Mouse (Mus musculus): Measurements from ENCODE around the gene Mgl2.
"Not testable (repeated sequence)": the region's sequence is repeated elsewhere in the genome, so short reads cannot be mapped to it uniquely, and the experiment has no call there.

Gene Mgl2

DNA sequence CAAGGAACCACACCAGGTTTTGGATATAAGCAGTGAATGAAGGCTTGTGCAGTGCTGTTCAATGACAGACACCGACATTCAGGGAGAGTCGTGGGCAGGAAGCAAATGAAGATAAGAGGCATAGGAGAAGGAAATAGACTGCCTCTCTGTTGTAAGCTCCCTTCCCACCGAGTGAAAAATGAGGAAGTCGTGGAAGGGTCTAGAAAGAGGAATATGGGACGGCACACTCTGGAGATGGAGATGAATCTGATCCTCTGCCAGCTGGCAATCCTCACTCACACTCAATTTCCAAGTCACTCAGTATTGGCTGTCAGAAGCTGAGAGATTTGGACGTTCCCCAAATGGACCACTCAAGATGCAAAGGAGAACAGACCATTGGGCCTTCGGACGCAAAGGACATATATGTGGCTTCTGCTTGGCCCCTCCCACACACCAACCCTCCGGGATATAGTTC, at the start of gene Mgl2:
Gene Mgl2, plus strand, starts transcription at position 404 of the 454 bp plus-strand sequence.
- no peak for DNase-seq (ENCODE audit: low read depth)

DNA sequence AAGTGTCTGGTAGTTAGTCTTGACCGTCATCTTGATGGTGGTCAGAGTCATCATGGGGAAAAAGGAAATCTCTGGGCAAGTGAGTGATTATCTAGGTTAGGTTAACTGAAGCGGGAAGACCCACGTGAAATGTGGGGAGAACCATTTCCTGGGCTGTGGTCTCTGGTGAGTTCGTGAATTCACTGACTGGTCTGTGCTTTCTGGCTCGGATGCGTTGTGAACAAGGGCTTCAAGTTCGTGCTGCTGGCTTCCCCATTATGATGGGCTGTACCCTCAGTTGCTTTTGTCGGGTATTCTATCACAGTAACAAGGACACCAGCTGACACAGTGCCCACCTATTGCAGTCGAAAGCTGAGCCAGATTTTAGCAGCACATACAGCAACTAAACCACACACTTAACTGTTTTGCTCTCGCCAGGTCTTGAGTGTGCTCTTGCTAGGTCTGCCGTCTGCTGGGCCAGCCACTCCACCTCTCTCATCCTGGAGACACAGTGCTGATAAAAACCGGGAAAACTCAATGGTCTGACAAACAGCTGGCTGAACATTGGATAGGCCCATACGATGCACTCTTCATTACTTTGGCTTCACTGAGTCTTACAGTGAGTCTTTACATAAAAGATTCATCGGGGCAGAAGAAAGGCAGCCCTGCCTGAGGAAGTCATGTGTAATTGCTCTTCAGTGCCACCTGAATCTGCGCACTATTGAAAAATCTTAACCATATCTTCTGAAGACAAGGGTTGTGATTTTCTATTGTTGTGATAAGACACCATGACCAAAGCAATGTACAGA, 49.1 kb upstream of the Mgl2 start:
- DNase-seq (ENCODE audit: low read depth), result peak; percentile 49

DNA sequence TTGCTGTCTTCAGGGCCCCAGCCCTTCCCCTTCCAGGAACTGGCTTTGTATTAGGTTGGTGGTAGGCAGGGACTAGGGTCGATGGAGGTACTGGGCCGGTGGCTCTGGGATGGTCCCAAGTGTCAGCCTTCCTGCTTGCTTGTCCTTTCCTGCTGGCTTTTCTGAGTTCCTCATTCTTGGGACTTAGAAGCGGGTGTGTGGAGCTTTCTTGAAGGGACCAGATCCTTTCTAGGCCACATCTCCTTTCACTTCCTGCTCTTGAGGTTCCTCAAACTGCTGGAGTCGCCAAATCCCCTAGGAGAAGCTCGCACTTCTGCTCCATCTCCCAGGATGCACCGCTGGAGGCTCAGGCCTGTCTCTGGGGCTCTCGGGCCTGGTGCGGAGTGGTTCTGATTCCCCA, 45.6 kb upstream of the Mgl2 start:
- no peak for DNase-seq (ENCODE audit: low read depth)

DNA sequence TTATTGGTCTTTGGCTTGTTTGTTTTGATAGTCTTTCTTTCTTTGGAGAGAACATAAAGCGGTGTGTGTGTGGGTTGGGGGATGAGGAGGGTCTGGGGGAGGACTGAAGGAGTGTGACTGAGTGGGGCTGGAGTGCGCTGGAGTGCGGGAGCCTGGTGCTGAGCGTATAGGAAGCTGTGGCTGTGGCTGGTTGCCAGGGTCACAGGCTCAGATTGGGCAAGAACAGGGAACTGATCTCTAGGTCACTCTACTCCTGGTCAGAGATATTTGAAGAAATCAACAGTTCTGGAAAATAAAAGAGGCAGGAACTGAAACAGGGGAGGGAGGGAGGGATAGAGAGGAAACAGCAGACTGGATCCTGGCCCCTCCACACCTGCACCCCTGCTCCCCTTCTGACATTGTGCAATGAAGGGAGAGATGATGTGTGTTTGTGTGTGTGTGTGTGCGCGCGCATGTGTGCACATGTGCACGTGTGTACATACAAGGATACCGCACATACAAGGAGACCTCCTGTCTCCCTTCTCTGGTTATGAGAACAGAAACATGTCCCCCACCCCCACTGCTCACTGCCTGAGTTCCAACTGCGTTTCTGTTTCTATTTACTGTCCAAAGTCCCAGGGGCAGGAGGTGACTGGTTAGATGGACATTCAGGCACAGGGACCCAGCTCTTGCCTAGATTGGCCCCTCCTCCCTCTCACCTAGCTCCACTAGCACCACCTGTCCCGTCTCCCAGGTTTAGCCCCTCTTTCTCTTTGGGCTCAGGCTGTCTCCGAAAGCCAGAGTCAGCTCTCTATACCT, 37.9 kb upstream of the Mgl2 start, which contains the start of gene Asgr2:
Gene Asgr2, plus strand, starts transcription at position 659 of the 798 bp plus-strand sequence.
- peak; percentile 60 for DNase-seq (ENCODE audit: low read depth)

DNA sequence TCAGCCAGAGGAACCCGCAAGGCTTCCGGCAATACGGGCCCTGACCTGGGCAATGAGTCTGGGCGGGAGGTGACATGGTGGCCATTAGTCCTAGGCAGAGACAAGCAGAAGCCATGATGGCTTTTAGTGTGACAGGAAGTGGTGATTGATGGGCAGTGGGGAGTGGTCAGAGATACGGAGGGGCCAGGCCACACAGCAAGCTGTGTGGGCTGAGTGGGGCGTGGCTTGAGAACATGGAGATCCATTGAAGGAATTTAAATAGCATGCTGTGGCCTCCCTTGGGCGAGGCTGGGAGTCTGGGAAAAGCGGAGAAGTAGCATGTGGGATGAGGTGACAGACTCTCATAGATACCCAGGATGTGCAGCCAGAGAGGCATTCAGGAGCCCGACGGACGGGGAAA, 32.7 kb upstream of the Mgl2 start:
- no peak for DNase-seq (ENCODE audit: low read depth)

DNA sequence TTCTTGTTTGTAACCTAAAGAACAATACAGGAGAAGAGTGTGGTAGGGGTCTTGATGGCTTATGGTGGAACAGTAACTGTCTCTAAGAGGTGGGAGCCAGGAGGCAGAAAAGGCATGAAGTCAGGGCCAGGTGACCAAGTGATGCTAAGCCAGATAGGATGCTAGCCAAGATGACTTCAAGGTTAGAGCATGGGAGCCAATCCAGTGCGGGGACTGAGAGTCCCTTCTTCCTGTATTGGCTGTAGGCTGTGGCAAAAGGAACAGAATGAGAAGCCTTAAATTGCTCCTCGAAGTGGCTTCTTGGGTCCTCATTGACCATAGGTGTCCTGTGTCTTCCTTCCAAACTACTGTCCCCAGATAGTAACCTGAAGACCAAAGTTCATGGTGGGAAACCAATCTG, 31.0 kb upstream of the Mgl2 start:
- DNase-seq (ENCODE audit: low read depth), result no peak

DNA sequence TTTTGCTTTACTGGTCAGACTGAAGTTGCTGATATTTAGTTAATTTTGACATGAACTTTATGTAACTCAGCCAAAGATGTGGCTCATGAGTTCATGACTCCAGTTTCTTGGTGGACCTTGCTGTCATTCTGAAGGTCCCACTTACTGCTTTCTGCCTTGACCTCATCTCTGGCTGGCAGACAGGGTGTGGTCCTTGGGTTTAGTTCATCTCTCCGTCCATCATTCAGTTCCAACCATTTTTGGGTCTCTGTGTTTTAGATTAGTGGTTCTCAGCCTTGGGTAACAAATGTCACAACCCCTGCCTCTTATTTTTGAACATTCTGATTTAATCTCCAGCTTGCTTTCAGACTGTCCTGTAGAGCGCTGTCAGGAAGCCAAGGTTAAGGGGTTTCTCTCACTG, 30.3 kb upstream of the Mgl2 start:
- no peak for DNase-seq (ENCODE audit: low read depth)

DNA sequence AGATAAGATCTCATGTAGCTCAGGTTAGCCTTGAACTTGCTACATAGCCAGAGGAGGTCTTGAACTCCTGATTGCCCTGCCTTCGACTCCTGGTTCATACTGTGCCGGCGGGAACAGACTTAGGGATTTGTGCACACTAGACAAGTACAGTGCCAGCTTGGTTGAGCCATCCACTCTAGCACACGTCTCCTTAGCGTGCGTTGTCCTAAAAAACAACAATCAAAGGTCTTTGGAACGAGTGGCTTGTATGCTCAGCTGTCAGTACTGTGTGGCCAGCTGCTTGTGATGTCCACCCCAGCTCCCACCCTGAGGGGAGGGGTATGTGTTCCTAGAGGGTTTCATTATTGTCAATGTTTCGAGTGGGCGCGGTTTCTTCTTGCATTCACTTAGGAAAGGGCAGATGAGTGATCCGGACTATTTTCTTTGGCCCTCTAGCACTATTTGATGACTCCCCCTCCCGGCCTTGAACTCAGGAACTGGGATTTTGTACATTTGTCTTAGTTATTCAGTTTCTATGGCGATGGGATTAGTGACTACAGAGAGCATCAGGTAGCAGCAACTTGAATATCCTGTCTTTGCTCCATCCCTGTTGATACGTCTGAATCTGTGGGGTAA, 26.3 kb upstream of the Mgl2 start:
- DNase-seq (ENCODE audit: low read depth), result no peak

DNA sequence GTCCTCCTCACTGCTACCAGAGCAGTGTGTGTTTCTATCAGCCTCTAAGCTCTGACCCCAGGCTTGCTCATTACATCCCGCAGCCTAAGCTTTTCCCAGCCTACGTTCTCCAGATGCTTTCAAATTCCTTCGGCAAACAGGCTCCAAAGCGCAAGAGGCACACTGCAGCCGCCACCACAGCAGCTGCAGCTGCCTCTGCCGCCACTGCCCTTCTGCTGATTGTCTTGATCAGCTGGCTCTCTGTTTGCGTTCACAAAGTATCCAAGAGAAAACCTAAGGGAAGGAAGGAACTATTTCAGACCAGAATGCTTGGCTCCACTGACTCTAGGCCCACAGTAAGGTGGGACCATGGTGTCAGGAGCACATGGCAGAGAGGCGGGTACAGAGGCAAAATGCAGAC, 23.0 kb upstream of the Mgl2 start:
- no peak for DNase-seq (ENCODE audit: low read depth)

DNA sequence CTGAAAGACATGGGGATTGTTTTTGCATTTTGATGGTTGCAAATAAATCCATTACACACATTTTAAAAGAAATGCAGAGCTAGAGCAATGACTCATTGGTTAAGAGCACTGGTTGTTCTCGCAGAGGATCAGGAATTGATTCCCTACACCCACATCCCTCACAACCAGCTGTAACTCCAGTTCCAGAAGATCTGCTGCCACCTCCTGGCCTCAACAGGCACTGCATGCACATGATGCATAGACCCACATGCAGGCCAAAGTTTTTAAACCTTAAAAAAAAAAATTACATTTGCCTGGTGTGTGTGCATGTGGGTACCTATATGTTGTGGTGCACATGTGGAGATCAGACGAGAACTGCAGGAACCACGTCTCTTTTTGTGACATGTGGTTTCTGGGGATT, 20.0 kb upstream of the Mgl2 start:
- DNase-seq (ENCODE audit: low read depth), result peak; percentile 58

DNA sequence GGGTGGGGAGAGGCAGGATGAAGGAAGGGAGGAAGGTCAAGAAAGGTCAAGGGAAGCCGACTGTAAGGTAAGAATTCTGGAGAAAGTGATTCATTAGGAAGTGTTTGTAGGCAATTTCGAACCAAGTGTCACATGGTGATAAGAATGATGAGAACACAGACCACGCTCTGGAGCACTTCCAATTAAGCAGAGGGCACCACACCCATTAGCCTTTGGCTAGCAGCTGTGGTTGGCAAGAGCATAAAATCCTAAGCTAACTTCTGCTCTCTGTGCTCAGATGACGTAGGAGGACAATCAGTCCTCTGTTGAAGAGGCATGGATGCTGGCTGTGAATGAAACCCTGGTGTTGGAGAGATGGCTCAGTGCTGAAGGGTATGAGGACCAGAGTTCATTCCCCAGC, 15.6 kb upstream of the Mgl2 start:
- peak; percentile 36 for DNase-seq (ENCODE audit: low read depth)

DNA sequence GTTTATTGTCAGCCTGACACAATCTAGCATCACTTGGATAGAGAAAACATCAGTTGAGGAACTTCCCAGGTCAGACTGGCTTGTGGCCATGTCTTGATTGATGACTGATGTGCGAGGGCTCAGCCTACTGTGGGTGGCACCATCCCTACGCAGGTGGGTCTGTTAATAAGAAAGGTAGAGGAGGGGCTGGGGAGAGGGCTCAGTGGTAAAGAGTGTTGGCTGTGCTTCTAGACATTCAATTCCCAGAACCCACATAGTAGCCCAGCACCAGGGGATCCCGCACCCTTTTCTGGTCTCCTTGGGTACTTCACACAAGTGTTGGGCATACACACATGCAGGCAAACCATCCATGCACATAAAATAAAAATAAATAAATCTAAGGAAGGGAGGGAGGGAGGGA, 14.2 kb upstream of the Mgl2 start:
- DNase-seq (ENCODE audit: low read depth), result no peak

DNA sequence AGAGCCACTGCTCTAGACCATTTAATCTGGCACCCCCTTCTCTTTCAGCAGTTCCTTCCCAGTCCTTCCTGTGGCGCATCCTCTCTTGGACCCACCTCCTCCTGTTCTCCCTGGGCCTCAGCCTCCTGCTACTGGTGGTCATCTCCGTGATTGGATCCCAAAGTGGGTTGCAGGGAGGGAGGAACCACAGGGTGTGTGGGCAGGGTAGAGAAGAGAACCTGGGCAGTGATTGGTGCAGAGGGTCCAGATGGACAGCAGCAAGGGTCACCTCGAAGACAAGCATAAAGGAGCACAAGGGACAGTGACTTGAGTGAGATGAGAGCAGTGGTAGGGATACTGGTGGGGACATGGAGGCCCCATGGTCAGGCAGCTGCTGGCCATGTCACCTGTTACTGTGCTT, 4.9 kb downstream of the Mgl2 start:
- not testable (repeated sequence) for DNase-seq (ENCODE audit: low read depth)

DNA sequence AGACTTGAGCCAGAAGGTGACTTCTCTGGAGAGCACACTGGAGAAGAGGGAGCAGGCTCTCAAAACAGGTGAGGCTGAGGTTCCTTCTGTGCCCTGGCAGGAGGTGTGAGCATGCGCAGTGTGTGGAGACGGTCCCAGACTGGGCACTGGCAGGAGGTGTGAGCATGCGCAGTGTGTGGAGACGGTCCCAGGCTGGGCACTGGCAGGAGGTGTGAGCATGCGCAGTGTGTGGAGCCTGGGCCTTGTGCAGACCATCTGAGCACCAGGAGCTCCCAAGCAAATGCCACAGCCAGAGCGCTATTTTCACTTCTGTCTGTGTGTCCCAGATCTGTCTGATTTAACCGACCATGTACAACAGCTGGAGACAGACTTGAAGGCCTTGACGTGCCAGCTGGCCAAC, 5.8 kb downstream of the Mgl2 start:
- not testable (repeated sequence) for DNase-seq (ENCODE audit: low read depth)

DNA sequence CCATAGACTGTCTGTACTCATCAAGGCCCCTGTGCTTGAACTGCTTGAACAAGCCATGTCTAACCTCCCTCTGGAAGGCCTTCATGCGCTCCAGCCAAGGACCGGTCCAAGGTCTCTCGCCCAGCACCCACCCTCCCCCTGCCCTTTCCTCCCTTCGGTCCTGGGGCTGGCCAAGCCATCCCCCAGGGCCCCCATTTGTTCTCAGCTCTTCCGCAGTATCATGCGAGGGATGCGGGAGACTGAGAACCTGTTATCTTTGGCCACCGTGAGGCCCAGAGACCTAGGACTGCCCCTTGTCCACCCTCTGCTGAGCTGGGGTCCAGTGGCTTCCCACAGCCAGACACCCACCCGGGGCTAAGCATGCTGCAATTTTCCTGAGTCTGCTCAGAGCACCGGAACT, 9.0 kb downstream of the Mgl2 start:
- DNase-seq (ENCODE audit: low read depth), result no peak

DNA sequence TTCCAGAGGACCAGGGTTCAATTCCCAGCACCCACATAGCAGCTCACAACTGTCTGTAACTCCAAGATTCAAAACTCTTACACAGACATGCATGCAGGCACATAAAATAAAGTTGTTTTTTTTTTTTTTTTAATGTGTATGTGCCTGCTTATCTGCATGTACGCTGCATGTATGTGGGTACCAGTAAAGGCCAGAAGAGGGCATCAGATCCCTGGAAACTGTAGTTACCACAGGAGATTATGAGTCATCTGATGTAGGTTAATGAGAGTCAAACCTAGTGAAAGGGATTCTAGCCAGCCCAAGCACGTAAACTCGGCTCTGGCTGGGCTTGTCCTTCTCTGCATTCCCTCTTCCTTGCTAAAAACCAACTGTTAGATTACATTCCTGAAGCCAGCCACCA, 20.9 kb downstream of the Mgl2 start:
- peak; percentile 93 for DNase-seq (ENCODE audit: low read depth)

DNA sequence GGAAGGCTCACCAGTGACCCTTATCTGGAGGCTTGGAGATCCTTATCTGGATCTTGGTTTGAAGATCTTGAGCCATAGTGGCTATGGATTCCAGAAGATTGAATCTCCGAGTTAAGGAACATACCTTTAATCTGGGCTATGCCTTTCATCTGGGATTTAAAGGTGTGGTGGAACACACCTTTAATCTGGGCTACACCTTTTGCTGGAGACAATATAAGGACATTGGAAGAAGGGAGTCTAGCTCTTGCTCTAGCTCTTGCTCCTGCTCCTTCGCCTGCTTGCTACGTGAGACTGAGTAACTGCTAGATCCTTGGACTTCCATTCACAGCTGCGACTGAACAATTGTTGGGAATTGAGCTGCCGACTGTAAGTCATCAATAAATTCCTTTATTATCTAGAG, 25.8 kb downstream of the Mgl2 start, which contains the start of gene Clec10a:
Gene Clec10a, plus strand, starts transcription at position 301 of the 400 bp plus-strand sequence.
- DNase-seq (ENCODE audit: low read depth), result not testable (repeated sequence)

DNA sequence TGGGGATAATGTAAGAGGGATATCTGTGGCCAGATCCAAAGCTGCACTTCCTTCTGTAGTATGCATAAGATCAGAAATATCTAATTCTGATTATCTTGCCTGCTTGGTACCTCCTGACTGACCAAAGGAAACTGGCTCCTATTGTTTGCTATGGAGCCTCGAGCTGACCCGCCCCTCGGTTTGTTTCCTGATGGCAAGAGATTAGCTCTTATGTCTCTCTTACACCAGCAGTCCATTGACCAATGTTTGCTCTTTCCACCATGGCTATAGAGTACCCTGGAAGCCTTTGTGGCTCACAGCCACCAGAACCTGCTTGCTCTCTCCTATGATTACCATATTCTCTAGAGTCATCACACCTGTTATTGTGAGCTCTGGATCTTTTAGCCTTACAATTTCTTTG, 32.2 kb downstream of the Mgl2 start:
- peak; percentile 46 for DNase-seq (ENCODE audit: low read depth)

DNA sequence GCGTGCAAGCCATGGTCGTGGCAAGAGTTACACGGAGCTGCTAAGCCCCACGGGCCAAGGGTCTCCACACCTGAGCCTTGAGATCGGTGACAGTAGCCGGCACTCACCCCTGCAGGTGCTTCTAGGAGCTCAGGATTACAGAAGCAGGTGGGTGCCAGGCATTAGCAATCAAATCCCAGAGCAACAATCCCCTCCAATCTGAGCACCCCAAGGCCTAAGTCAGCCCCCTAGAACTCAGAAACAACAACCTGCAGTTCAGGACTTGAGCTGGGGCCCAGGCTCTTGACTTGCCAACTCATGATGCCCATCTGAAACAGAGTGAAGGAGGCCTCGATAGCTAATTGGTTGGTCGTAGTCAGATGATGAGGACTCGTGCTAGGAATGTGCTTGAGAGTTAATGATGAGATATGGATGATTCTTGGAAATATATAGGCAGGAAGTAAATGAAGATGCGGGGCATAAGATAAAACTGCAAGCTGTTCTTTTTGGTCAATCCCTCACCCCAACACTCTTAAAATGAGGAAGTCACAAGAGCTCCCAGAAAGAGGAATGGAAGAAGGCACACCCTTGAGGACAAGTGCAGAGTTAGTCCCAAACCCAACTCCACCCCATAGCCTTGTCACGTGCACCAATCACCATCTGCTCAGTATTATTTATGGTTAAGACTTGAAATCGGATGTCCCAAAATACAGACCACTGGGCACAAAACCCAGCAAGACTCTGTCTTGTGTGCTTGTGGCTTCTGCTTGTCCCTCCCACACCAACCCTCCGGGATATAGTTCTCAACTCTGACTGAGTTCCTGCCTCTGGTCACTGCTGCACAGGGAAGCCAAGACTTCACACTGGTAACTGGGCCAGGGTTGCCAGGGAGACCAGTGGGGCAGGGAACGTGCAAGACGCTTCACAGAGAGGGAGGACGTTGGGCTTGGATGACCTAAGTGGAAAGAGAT, 36.1 kb downstream of the Mgl2 start:
- peak; percentile 54 for DNase-seq (ENCODE audit: low read depth)

DNA sequence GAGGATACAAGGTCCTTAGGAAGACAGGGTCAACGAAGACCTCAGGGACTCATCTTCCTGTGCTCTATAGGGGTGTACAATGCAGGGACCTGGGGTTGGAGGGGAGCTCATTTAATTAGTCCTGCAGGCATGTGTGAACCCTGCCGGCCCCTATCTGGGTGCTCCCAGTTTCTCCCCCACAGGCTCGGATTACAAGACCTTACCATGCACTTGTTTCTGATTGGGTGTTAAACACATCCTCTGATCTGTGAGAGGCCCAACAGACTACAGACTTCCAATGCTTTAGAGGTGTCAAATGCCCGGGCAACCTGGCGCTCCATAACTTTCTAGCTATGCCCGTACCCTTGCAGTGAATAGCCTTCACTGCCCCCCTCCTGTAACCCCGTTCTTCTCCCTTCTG, 38.0 kb downstream of the Mgl2 start:
- DNase-seq (ENCODE audit: low read depth), result no peak

DNA sequence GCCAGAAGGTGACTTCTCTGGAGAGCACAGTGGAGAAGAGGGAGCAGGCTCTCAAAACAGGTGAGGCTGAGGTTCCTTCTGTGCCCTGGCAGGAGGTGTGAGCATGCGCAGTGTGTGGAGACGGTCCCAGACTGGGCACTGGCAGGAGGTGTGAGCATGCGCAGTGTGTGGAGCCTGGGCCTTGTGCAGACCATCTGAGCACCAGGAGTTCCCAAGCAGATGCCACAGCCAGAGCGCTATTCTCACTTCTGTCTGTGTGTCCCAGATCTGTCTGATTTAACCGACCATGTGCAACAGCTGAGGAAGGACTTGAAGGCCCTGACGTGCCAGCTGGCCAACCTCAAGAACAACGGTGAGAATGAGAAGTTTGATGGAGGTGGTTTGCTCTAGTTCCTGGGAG, 39.3 kb downstream of the Mgl2 start:
- DNase-seq (ENCODE audit: low read depth), result not testable (repeated sequence)

DNA sequence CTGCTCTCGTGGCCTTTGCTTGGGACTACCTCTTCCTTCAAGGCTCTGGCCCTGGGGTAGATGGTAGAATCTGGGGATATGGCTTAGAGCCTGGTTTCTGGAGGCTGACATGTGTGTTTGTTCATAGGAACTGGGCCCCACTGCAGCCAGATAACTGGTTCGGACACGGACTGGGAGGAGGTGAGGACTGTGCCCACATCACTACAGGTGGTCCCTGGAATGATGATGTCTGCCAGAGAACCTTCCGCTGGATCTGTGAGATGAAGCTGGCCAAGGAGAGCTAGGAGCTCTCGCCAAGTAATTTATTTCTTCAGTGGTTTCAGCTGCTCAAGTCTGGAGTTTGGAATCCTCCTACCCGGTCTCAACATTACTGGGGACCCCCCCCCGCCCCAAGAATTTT, 40.2 kb downstream of the Mgl2 start:
- DNase-seq (ENCODE audit: low read depth), result no peak

Measured in 416B (cell line).